Mouse (Mus musculus): ENCODE measurements around the gene Map3k13.

- no peak for TF ChIP-seq EP300 (IDR thresholded peaks at IDR 0.05; ENCODE audit: insufficient read depth, low read depth, low read length)
- no peak for TF ChIP-seq POLR2A (IDR thresholded peaks at IDR 0.05; ENCODE audit: insufficient read depth, low read length)
- no peak for TF ChIP-seq CTCF (IDR thresholded peaks at IDR 0.05; ENCODE audit: low read depth, low read length)
These were observed 15.0 kb upstream of the Map3k13 start for GRCm38 (mm10) chr16:21779149-21779548.

All from ES-Bruce4 (cell line).